Mouse (Mus musculus): ENCODE data around the gene Dera.
A peak's percentile ranks its signal among the peaks of the same experiment; 100 is the strongest.

The Dera gene

DNA sequence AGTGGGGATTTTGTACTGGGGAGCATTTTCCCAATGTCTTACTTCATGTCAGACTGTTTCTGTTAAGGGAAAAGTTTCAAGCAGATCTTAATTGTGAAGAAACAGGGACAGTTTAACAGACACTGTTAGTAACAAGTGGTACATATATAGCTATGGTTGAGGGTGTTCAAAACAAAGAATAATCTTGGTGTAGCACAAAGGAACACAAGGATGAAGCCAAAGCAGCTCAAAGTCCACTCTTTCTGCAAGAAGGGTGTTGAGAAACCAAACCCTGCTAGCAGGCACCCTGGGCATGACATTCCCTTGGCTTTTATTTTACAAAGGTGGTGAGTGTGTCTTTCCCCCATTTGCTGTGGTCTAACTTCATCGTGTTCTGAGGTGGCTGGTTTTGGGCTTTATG lies 3.5 kb downstream of the Dera start:
- DNase-seq: no peak

DNA sequence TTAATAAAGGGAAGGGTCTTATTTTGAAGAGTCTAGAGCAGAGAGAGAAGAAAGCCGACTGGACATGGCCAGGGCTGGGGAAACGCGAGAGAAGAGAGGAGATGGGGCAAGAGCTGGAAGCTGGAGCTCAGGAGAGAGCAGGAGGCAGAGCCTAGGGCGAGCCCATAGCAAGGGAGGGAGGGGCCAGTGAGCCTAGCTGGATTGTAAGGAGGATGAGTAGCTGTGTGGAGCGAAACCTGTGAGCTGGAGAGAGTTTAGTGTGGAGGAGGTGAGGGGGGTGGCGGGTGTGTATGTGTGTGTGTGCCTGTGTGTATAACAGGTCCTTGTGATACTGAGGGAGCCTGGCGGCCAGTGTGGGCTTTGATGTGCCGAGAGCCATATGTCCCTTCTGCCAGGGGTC lies 5.3 kb downstream of the Dera start:
- DNase-seq: no peak

DNA sequence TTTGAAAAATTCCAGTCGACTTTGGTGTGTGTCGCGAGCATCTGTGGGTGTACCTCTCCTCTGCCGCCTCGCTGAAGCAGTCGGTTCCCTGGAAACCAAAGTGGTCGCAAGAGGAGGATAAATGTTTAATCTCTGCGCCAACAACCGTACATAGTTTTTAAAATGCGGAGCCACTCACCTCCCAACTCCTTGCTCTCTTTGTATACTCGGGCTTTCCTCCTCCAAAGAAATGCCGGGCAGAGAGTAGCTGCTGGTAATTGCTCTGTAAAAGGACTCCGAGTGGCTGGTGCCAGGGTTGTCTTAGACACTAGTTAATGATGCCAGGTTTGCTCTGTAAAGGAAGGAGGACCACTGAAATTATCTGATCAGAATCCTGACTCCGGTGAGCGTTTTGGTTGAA lies 6.6 kb downstream of the Dera start:
- no peak for DNase-seq

DNA sequence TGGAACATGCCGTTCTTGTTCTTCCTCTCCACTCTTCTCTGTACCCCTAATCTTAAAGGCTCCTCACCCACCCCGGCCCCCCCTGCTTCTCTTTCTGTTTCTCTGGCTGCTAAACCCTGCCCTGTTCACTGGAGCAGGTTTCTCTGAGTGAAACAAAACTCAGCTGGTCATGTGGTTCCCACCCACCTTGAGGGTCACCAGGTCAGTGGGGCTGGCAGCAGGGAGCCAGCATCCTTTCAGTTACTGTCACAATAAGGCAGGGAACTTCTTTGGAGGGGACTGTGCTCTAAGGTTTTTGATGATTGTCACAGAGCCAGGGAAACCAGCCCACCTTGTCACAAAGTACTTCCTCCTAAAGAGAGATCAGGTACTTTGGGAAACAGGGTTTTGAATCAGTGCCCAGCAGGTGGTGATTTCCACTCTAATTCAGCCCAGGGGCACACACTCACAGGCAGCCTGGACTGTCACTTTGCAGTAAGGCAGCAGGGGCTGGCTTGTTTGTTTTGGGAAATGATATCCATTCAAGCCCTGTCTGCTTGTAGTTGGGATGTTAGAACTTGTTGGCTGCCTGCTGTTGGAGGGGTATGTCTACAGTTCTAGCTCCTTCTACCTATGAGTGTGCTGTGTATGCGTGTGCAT lies 10.3 kb downstream of the Dera start:
- DNase-seq: peak; percentile 36

DNA sequence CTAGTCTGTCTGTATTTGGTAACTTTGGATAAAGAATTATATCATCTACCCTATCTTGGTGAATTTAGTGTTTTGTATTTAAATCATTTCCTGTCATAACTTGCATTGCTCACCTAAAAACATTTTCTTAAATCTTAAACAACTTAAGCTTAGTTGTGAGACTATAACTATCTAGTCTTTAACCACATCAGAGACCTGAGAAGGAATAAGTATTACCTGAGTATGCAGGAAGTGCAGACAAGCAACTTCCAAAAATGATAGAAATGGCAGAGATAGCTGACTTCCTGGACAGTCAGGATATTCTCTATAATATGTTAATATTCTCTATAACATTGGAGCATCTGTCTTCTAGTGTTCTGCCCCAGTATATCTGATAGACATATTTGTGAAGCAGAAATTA lies 11.8 kb downstream of the Dera start:
- no peak for DNase-seq

DNA sequence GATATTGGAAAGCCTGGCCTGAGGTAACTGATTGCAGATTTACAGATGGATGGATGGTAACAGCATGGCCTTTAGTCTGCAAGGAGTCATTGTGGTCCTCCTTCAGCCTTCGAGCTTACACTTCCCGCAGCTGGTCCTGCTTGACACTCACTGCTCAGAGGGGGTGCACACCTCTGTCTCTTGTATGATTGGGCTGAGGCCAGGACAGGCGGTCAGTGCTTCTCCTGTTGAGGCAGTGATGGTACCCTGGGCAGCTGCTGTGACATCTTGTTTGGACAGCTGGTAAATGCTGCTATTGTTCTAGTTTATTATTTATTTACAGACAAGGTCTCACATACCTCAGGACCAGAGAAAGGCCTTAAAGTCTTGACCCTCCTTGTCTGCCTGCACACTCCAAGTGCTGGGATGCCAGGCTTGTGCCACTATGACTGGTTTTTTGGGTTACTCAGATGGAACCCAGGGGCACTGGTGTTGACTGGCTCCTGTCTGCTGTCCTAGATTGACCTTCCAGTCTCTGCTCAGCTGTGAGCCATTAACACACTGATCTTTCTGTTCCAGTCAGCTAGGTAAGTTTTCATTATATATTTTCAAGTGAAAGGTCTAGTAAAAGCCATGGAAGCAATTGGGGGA lies 17.4 kb downstream of the Dera start:
- no peak for DNase-seq

DNA sequence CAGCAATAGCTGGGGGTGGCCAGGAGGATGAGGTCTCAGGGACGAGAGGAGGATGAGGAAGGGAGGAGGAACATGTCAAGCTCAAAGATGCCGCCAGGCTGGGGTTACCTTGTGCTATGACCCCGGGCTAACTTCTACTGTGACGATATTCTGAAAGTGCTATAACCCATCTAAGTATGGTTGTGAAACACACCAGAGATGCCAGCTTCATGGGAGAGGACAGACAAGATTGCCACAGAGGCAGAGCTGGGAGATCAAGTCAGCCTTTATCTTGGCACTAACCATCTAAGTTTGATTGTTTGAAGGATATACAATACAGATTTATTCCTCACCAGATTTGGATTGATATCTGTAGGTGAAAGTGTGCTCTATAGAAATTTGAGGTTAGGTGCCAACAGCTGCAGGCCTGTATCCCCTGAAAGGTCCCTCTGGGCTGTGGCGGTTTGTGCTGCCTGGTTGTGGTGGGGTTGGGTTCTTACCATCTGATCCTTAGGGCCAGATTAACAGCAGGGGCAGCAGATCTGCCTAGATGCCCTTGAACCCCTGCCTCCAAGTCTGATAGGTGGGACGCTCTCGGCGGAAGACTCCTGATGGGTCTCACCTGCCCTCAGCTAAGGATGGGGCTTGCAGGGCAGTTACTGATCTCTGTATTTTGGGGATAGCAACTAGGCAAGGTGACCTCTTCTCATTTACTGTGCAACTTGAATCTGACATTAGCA lies 18.7 kb downstream of the Dera start:
- DNase-seq: no peak

DNA sequence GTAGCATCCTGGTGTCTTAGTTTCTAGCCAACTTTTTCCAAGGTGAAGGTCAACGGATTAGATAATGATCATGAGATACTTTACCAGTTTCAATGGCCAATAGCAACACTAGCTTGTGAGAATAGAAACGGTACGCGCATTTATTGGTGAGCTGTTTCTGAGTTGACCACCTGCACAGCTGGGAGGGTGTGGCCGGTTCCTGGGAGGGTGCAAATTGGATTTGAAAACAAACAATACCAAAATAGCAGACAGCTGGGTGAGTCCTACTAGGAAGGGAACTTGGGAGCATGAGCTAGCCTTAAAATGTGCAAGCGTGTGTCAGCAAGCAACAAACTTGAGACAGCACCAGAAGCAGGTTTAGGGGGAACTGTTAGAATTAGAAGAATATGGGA lies 19.3 kb downstream of the Dera start:
- no peak for DNase-seq

DNA sequence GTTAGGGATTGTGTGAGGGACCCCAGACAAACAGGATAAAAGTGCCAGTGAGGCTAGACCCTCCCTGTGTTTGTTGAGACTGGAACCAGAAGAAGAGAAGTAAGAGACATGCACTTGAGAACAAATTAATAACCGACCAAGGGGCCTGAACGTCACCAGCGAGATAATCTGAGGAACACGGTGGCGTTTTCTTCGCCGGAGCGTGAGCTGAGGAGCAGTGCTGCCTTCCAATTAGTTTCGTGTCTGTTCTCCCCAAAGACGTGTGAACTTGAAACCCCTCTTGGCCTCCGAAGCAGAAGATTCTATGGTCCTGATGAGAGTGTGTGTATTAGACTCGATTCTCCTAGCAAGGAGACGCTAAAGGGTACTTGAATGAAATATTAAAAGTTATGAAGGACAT lies 19.8 kb downstream of the Dera start:
- no peak for DNase-seq

DNA sequence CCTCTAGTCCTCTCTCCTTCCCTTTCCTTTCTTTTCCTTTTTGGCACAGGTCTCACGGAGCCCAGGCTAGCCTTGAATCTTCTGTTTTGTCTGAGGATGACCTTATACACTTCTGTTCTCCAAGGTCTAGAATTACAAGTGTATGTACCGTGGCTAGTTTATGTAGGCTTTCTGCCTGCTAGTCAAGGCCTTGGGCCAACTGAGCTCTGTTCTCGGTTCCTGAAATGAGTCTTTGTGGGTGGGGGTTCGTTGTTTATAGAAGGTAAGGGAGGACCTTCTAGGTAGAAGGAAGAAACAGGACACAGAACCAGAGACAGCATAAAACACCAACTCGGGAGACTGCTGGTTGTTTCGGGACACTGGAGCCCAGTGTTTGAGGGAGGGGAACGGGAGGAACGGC lies 20.8 kb downstream of the Dera start:
- no peak for DNase-seq

DNA sequence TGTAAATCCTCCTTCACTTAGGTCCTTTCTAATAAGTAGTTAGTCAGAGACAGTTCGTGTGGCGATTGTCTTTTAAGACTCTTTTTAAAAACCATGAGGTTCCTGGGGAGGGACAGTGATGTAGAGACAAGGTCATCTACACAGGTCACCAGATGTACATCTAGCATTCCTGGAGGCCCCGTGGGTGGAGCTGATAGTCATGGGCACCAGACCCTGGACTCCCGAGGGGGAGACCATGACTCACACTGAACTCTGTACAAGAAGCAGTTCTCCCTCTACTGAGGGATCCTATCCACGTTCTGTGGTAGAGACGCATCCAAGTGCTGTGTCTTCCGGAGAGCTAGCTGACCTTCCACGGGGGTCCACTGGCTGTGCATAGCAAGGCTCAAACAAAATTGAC lies 22.6 kb downstream of the Dera start:
- no peak for DNase-seq

DNA sequence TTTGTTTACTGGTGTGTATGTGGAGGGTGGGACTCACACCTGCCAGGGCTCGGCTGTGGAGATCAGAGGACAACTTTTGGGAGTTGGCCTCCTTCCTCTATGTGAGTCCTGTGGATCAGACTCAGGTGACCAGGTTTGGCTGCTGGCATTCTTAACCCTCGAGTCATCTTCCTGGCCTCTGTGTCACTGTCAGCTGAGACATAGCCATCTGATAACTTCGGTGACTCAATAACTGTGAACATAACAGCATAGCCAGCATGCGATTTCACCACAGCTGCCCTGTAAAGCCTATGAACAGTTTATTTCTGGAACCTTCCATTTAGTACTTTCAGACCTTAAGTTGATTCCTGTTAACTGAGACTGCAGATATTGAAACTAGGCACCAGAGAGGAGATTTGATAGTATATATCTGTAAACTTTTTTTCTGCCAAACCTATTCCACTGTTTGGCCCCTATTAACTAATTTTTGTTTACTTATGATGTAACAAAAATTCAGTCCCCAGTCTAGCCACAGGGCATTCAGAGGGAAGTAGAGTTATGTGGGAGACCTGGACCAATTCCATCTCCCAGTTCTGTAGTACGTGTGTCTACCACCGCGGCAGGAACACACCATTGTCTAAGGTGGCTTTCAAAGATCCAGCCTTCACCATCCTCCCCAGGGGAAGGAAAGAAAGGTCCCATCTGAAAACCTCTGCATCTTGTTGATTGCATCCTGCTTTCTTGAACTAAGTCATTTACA lies 29.7 kb downstream of the Dera start:
- no peak for DNase-seq

DNA sequence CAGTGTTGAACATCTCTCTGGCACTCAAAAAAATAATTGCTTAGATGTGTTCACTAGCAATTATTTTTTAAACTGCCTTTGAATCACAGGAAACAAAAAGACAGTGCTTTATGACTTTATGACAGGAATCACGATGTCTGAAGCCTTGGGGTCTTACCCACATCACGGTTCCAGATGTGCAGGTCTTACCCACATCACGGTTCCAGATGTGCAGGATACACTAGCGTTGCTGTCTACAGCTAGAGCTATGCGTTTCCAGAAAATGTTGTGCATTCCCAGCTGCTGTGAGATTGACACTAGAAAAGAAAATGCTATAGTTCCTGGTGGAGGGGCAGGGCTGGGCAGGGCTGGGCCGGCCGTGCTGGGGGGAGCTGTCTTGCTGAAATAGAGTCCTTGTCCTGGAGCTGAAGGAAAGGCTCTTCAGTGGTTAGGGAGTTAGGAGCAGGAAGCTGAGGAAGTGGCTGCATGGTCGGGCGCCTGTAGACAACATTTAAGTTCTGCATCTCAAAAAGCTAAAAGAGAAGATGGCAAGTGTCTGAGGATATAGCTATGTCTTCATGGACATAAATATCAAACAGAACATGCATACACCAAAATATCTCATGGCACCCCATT lies 34.7 kb downstream of the Dera start:
- no peak for DNase-seq

DNA sequence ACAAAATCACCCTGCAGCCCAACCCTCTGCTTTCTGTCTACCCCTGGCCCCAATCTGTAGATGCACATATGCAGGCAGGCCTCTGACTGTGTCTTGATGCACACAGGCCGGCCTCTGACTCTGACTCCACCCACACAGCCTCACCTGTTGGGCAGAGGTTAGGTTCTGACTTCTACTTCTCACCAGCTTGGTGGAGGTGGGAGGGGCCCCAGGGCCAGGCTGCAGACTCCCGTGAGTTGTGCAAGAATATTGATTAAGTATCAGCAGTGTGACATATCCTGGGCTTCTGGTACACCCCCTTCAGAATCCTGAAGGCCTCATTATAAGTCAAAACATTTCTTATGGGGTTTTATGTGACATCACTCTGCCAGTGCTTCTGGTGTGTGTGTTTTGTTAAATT lies 35.3 kb downstream of the Dera start:
- DNase-seq: no peak

DNA sequence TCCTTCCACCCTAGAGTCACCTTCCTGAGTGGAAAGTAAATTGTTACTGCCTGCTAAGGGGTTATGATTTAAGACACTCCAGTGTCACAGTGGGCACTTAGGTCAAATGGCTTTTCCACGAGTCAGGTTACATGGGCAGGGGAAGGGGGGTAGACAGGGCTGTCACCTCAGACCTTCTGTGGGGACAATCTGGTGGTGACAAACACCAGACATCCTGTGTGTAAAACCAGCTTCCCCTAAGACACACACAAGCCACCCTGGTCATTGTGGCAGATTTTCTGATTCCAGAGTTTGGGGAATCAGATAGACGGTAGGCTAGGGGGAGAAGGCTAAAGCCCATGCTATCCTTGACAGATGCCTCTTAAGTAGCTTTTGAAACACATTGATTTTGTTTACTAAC lies 41.1 kb downstream of the Dera start:
- no peak for DNase-seq

DNA sequence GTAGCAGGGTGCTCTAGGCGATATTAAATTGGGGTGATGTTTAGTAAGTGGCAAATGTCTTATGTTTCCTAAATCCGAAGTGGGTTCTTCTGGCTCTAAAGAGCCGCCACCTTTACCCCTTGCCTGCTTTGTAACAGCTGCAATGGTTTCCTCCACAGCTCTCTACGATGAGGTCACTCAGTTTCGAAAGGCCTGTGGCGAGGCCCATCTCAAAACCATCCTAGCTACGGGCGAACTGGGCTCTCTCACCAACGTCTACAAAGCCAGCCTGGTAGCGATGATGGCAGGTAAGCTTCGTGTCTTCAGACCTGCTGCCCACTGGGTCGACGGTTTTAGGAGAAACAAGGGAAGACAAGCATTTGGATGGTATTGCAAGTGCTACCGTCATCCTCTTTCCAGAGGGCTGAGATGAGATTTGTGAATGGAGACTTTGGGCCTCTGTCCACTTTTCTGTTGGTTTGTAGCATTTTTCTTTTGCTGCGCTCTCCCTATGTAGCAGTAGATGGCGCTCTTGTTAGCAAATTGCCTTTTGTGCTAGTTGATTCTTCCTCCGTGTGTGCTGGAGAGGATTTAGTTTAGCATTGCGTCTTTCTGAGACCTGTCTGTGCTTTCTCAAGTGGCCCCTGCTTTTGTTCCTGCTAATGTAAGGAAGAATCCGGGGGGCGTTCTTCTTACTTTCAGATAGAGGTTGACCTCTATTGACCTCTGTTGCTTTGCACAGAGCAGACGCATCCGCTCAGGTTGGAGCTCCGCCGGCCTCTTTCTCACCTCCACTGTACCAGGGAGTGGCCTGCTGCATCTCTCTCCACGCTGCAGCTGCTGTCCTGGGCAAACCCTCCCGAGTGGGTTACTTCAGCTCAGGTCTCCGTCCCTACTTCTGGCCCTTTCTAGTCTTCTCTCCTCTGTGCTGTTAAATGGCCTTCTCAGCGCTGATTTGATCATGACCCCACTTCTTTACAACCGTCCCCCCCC lies 42.5 kb downstream of the Dera start:
- DNase-seq: peak; percentile 41

DNA sequence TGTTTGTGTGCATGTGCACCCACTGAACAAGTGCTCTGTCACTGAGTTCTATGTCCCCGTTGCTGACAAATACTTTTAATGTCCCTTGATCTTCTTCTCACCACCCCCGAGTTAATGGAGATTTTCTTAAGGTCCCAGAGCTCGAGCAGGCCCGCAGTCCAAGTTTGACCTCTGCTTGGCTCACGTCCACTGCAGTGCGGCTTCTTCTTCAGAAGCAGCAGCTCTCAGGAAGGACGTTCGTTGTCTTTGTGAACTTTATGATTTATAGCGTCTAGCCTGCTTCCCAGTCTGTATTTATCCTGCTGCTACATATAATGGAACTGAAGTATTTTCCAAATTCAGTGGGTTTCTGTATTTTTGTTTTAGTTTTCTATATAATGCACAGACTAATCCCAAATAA lies 44.9 kb downstream of the Dera start:
- peak; percentile 72 for DNase-seq

DNA sequence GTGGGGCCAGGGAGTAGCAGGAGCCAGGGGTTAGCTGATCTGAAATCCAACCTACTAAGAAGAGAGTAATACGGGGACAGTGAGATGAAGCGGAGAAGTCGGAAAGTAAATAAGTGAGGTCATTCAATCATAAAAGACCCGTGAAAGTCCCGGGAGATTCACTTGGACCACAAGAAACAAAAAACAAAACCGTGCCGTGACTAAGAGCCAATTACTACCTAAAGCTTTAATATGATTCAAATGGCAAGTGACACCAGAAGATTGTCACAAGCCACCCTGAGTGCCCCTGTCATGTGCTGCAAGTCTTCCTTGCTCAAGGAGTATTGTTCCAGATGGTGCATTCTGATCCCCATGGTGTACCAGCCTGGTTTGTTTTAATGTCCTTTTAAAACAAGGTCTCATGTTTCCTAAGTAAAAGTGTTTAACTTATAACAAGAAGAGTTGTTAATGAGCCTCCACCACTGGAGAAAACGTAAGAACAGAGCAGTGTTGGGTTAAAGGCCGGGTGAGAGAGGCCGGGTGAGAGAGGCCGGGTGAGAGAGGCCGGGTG lies 49.2 kb downstream of the Dera start:
- DNase-seq: no peak

DNA sequence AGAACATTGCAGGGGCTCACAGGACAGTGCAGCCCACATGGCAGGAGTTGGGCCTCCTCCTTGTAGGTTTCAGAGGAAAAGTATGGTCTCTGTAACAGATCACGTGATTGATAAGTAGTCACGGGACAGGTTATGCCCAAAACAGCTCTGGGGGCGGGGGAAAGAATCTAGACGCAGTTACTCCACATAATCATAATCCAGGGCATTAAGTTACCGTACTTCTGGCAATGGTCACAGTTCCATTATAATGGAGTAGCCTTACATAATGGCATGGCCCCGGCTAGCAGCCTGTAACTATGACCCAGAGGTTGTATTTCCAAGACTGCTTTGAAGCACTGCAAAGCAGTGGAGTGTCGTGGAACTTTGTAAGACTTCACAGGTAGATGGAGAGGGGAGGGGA lies 49.8 kb downstream of the Dera start:
- DNase-seq: no peak

DNA sequence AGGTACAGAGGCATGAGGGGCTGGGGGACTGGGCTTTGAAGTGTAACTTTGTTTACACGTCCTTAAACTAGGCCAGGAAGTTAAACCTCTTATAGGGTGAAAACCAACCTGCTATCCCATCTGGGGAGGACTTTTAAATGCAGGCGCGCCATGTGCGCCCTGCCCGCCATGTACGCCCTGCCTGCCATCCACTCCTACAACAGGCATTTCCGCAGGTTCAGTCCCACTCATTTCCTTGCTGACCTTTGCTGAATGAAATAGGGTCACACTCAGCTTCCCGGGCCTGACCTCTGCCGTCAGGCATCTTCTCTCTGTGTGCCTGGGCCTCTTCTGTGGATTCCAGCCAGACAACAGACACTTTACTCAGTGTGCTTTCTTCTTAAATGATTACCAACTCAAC lies 50.3 kb downstream of the Dera start:
- peak; percentile 26 for DNase-seq

DNA sequence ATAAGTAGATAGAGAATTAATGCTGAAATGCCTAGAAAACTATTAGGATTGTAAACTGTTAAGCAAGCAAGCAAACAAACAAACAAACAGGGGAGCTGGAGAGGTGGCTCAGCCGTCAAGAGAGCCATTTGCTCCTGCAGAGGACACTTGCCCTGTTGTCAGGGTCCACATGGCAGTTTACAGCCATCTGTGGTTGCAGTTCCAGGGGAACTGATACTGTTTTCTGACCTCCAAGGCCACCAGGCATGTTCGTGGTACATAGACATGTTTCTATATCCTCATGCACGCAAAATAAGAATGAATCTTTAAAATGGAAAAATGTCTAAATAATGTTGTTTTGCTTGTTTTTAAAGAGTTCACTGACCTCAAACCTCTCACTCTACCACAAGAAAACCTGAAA lies 52.0 kb downstream of the Dera start:
- DNase-seq: no peak

DNA sequence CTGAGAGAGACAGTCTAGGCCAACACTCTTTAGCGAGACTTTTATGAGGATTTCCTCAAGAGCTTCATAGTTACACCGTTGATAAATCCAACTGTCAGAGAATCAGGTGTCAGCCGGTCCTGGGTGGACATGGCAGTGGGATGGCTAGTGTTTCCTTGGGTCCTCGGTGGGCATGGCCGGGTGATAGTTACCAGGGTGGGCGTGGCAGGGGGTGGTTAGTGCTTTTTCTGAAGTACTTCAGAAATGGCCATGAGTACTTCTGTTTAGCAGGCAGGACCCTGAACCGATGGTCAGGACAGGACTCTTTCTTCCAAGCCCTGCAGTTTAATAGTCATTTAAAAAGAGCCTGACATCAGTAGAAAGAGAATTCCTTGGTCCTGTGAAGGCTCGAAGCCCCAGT lies 52.5 kb downstream of the Dera start:
- DNase-seq: no peak

Data from kidney, postnatal 10 days (tissue).